Mouse (Mus musculus): ENCODE measurements at regions not wholly inside any gene's neighbourhood (a gene's known extent, or its start where the extent isn't known, plus 50 kb on each side); places are given as distances from the start of the nearest gene placed in this dataset.

GRCm38 (mm10) chr1:159034952-159035351 is 54.7 kb upstream of the Pappa2 start:
- no peak for DNase-seq (ENCODE audit: low read depth)

GRCm38 (mm10) chr1:159036371-159036770 is 56.1 kb upstream of the Pappa2 start:
- no peak for DNase-seq (ENCODE audit: low read depth)

- DNase-seq (ENCODE audit: low read depth): no peak
These were observed 65.6 kb upstream of the Pappa2 start for GRCm38 (mm10) chr1:159045870-159046385.

- no peak for DNase-seq (ENCODE audit: low read depth)
These were observed 84.7 kb upstream of the Pappa2 start for GRCm38 (mm10) chr1:159065024-159065423.

- DNase-seq (ENCODE audit: low read depth): peak; percentile 8
These were observed 118.9 kb upstream of the Pappa2 start for GRCm38 (mm10) chr1:159099205-159099604.

GRCm38 (mm10) chr1:159122201-159122600 is 109.9 kb upstream of the Cop1 start:
- no peak for DNase-seq (ENCODE audit: low read depth)

- DNase-seq (ENCODE audit: low read depth): no peak
These were observed 107.2 kb upstream of the Cop1 start for GRCm38 (mm10) chr1:159124874-159125273.

- DNase-seq (ENCODE audit: low read depth): no peak
These were observed 96.8 kb upstream of the Cop1 start for GRCm38 (mm10) chr1:159135301-159135700.

- DNase-seq (ENCODE audit: low read depth): no peak
These were observed 84.2 kb upstream of the Cop1 start for GRCm38 (mm10) chr1:159147788-159148497.

- DNase-seq (ENCODE audit: low read depth): no peak
These were observed 83.5 kb upstream of the Cop1 start for GRCm38 (mm10) chr1:159148498-159149187.

GRCm38 (mm10) chr1:159149207-159149606 is 82.9 kb upstream of the Cop1 start:
- no peak for DNase-seq (ENCODE audit: low read depth)

GRCm38 (mm10) chr1:159149721-159150120 is 82.4 kb upstream of the Cop1 start:
- DNase-seq (ENCODE audit: low read depth): no peak

- DNase-seq (ENCODE audit: low read depth): no peak
These were observed 81.8 kb upstream of the Cop1 start for GRCm38 (mm10) chr1:159150351-159150750.

- DNase-seq (ENCODE audit: low read depth): no peak
These were observed 75.7 kb upstream of the Cop1 start for GRCm38 (mm10) chr1:159156428-159156827.

GRCm38 (mm10) chr1:159160035-159160960 is 71.8 kb upstream of the Cop1 start:
- no peak for DNase-seq (ENCODE audit: low read depth)

GRCm38 (mm10) chr1:159163113-159163885 is 68.8 kb upstream of the Cop1 start:
- DNase-seq (ENCODE audit: low read depth): no peak

GRCm38 (mm10) chr1:159182031-159182430 is 50.1 kb upstream of the Cop1 start:
- DNase-seq (ENCODE audit: low read depth): peak; percentile 74

Data from gonadal fat pad, adult 2 months (tissue).